Mouse (Mus musculus) kidney, adult 2 months (tissue): Measurements from ENCODE around the gene Fgf4. TPM values are rescaled to one million over a fixed set of nuclear protein-coding genes. Genes with fewer than 3 reads are reported as not detected.

Experiments used
- DNase-seq: peaks from one replicate; pipeline ENCODE4 v3.0.0; 2021
- H3K27ac ChIP-seq: fragments of 200-500 bp; 2 replicates; pipeline ENCODE4 v1.5.1; 2012; ENCODE audit warnings: low read depth, low read length, control low read depth, inconsistent platforms; ENCODE audit not compliant: insufficient read depth
- H3K27me3 ChIP-seq: fragments of 200-500 bp; replicated peaks from 2 replicates; pipeline ENCODE4 v1.6.1; 2012; ENCODE audit warnings: mild to moderate bottlenecking, moderate library complexity, low read length, inconsistent platforms; ENCODE audit not compliant: control insufficient read depth, insufficient read depth
- H3K36me3 ChIP-seq: fragments of 200-500 bp; 2 replicates; pipeline ENCODE4 v1.6.1; 2012; ENCODE audit warnings: mild to moderate bottlenecking, moderate library complexity, low read length, inconsistent platforms; ENCODE audit not compliant: control insufficient read depth, insufficient read depth
- H3K4me1 ChIP-seq: fragments of 200-500 bp; 2 replicates; pipeline ENCODE4 v1.6.1; 2011; ENCODE audit warnings: low read length; ENCODE audit not compliant: control insufficient read depth, insufficient read depth
- H3K4me3 ChIP-seq: fragments of 200-500 bp; 2 replicates; pipeline ENCODE4 v1.5.1; 2011; ENCODE audit warnings: mild to moderate bottlenecking, low read depth, low read length, control low read depth; ENCODE audit not compliant: insufficient read depth
- CTCF ChIP-seq: fragments of 200-500 bp; conservative IDR thresholded peaks from 2 replicates; pipeline ENCODE4 v1.5.1; 2011; ENCODE audit warnings: low read depth, mild to moderate bottlenecking, control low read depth, low read length, moderate library complexity, mixed read lengths; ENCODE audit not compliant: insufficient read depth, insufficient read length
- POLR2A ChIP-seq: fragments of 200-500 bp; IDR thresholded peaks from one replicate; pipeline ENCODE4 v1.6.1; 2011; ENCODE audit warnings: low read depth, low read length, control low read depth
- WGBS: fragments of 180-500 bp; shearing (Covaris S2); methylation state at CpG from one replicate; pipeline ENCODE4 v1.1.7; 2018; 5-methylcytosine and 5-hydroxymethylcytosine counted together
- polyA plus RNA-seq: library from polyadenylated mRNA; depleted of rRNA; stranded (reverse); fragments of >200 nt; gene quantifications from 2 replicates; pipeline ENCODE4 v1.2.3, GENCODE M21; 2012; rRNA removed

Fgf4 gene
- polyA plus RNA-seq, 1 experiment = not detected

DNA sequence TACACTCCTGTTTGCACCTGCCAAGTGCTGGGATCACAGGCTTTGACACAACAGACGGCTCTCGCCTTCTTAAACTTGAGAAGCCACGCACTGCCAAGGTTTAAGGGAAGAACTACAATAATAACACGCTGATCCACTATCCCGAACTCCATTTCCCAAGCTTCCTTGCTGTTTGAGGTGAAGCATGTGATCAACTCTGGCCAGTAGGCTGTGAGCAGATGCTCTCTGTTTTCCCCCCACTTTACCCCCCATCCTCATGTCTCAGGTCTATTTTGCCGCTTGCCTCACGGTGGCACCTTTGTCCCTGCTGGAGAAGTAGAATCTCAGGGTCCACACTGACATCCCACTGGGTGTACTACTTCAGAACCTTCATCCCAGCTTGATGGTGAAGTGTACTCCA is 61.5 kb downstream of the Fgf4 start:
- DNase-seq = no peak
- TF ChIP-seq CTCF (no peak), POLR2A (no peak)
- H3K4me1 ChIP-seq = no peaks in the 10 kb centered on the region
- no peak overlapping the region for H3K4me3 ChIP-seq
- no peaks in the 10 kb centered on the region for H3K36me3 ChIP-seq
- H3K27me3 ChIP-seq = no peaks in the 10 kb centered on the region
- WGBS = 32% methylated on average over 7 of the region's 7 CpGs
- H3K27ac ChIP-seq = no peak overlapping the region

DNA sequence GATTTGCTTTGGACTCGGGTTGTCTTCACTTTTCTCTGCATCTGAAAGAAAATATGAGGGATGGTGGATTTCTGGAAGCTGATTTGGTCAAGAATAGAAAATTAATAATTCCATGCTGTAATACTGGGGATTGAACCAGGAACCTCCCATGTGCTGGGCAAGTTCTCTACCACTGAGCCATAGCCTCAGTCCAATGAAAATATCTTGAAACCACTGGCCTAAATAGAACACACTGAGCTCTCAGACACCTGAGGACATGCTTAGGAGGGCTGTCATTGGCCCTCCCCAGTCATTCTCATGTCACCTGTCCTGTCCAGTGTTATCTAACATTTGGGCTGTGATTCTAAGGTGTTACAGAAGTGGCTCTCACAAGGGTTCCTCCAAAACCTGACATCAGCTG is 64.0 kb downstream of the Fgf4 start:
- H3K27ac ChIP-seq = no peak overlapping the region
- no peak for DNase-seq
- no peaks in the 10 kb centered on the region for H3K36me3 ChIP-seq
- H3K4me3 ChIP-seq = no peak overlapping the region
- no peaks in the 10 kb centered on the region; the same call in 1 of the 2 replicates for H3K4me1 ChIP-seq
- H3K27me3 ChIP-seq = no peaks in the 10 kb centered on the region
- WGBS = 83% methylated on average over 1 of the region's 1 CpGs
- TF ChIP-seq CTCF = no peak
- TF ChIP-seq POLR2A = no peak

DNA sequence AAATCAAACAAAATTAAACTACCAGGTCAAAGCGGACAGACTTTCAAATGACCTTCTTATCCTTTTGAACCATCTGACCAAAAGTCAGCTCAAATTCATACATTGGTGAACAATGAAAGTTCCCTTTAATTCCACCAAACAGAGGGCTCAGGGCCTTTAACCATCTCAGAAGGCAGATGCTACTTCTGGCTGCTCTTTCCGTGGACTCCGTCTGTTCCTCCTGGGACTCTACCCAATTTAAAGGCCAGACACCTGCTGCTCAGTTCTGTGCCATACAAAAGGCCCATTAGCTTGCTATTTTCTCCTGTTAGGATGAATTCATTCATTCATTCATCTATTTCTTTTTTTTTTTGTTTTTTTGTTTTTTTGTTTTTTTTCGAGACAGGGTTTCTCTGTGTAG is 65.7 kb downstream of the Fgf4 start:
- no peak for TF ChIP-seq CTCF
- no peak for TF ChIP-seq POLR2A
- no peaks in the 10 kb centered on the region for H3K36me3 ChIP-seq
- no peaks in the 10 kb centered on the region for H3K27me3 ChIP-seq
- no peak overlapping the region for H3K27ac ChIP-seq
- H3K4me1 ChIP-seq = no peaks in the 10 kb centered on the region; the same call in 1 of the 2 replicates
- H3K4me3 ChIP-seq = no peak overlapping the region
- 88% methylated on average over 4 of the region's 4 CpGs for WGBS
- no peak for DNase-seq

GRCm38 (mm10) chr7:144914296-144914947 is 67.3 kb downstream of the Fgf4 start:
- Histone ChIP-seq H3K27me3 (no peaks in the 10 kb centered on the region), H3K4me3 (peak overlapping the region; percentile 93), H3K36me3 (no peaks in the 10 kb centered on the region), H3K27ac (peak overlapping the region; percentile 70), H3K4me1 (no peaks in the 10 kb centered on the region; the same call in 1 of the 2 replicates)
- 11% methylated on average over 17 of the region's 17 CpGs for WGBS
- TF ChIP-seq CTCF = 0 out of 2 replicates have a peak, but pooled peaks have one; percentile 14
- TF ChIP-seq POLR2A = no peak
- DNase-seq = peak; percentile 24

Other genes with a start within 250 kb of the Fgf4 start
- 10.0 and 14.7 TPM in 2 replicates for gene Ano1, start 95.4 kb upstream of the Fgf4 start, polyA plus RNA-seq
- not detected in 2 replicates for gene Fgf3, start 9.3 kb upstream of the Fgf4 start, polyA plus RNA-seq
- not detected in 2 replicates for gene Fgf15, start 49.2 kb downstream of the Fgf4 start, polyA plus RNA-seq
- gene LTO1, start 67.7 kb downstream of the Fgf4 start, polyA plus RNA-seq = 19.0 and 19.8 TPM in 2 replicates
- gene Ccnd1, start 92.6 kb downstream of the Fgf4 start, polyA plus RNA-seq = 137 and 139 TPM in 2 replicates